Mouse (Mus musculus) midbrain, embryonic 12.5 days (tissue): ENCODE data around the gene Mrps34. TPM values are rescaled to one million over a fixed set of nuclear protein-coding genes. Genes with fewer than 3 reads are reported as not detected.

Experiments used
- ATAC-seq: fragments of 200-750 bp; cut with Nextera tagmentation; 2 replicates; pipeline ENCODE4 v1.8.0; 2017; ENCODE audit warnings: low read depth, moderate TSS enrichment, moderate library complexity; ENCODE audit not compliant: low FRiP score
- H3K27ac ChIP-seq: fragments of 300-500 bp; sonication (generic); replicated peaks from 2 replicates; pipeline ENCODE4 v1.5.1; 2016; ENCODE audit warnings: mild to moderate bottlenecking
- H3K27me3 ChIP-seq: fragments of 300-500 bp; sonication (generic); 2 replicates; pipeline ENCODE4 v1.6.1; 2016; ENCODE audit warnings: mild to moderate bottlenecking
- H3K36me3 ChIP-seq: fragments of 300-500 bp; sonication (generic); 2 replicates; pipeline ENCODE4 v1.6.1; 2016
- H3K4me1 ChIP-seq: fragments of 300-500 bp; sonication (generic); 2 replicates; pipeline ENCODE4 v1.6.1; 2016
- H3K4me2 ChIP-seq: fragments of 300-500 bp; sonication (generic); replicated peaks from 2 replicates; pipeline ENCODE4 v1.6.1; 2016; ENCODE audit warnings: mild to moderate bottlenecking, moderate library complexity
- H3K4me3 ChIP-seq: fragments of 300-500 bp; sonication (generic); 2 replicates; pipeline ENCODE4 v1.5.1; 2016; ENCODE audit warnings: mild to moderate bottlenecking
- H3K9ac ChIP-seq: fragments of 300-500 bp; sonication (generic); replicated peaks from 2 replicates; pipeline ENCODE4 v1.6.1; 2016; ENCODE audit warnings: mild to moderate bottlenecking, moderate library complexity
- H3K9me3 ChIP-seq: fragments of 300-500 bp; sonication (generic); 2 replicates; pipeline ENCODE4 v1.6.1; 2016; ENCODE audit warnings: mild to moderate bottlenecking
- WGBS: fragments of 180-500 bp; shearing (Covaris S2); methylation state at CpG from one replicate; pipeline ENCODE4 v1.1.7; 2016; 5-methylcytosine and 5-hydroxymethylcytosine counted together
- polyA plus RNA-seq: library from polyadenylated mRNA; unstranded; fragments of >200 nt; fragmentation: Nextera tagmentation; extraction: Ambion mirVana; gene quantifications from 2 replicates; pipeline ENCODE4 v1.2.1, GENCODE M21; 2016

Gene Mrps34
- polyA plus RNA-seq, 1 experiment from 2014 or later = 89.8 TPM

GRCm38 (mm10) chr17:24885356-24886133, 9.4 kb upstream of the Mrps34 start:
- ATAC-seq = no peak; the same call in none of the 2 replicates
- H3K9ac ChIP-seq = peak overlapping the region; percentile 59
- H3K9me3 ChIP-seq = no peaks in the 10 kb centered on the region
- peaks cover 32% of the 10 kb centered on the region for H3K36me3 ChIP-seq
- peaks cover 29% of the 10 kb centered on the region for H3K4me1 ChIP-seq
- no peaks in the 10 kb centered on the region for H3K27me3 ChIP-seq
- peak overlapping the region; percentile 89 for H3K4me3 ChIP-seq
- whole genome bisulfite sequencing = 25% methylated on average over 22 of the region's 22 CpGs
- H3K27ac ChIP-seq = no peak overlapping the region
- H3K4me2 ChIP-seq = peak overlapping the region; percentile 90

GRCm38 (mm10) chr17:24886134-24886931, 8.6 kb upstream of the Mrps34 start, which contains the start of the genes Nubp2 and Spsb3:
Gene Nubp2, minus strand, starts transcription at chr17:24886349.
Gene Spsb3, plus strand, starts transcription at chr17:24886643.
- ATAC-seq = peak; percentile 98
- peak within 1 kb of the TSS; percentile 69 for H3K27ac ChIP-seq
- peak within 1 kb of the TSS; percentile 78 for H3K9ac ChIP-seq
- under 1% methylated on average over 69 of the region's 69 CpGs for WGBS
- H3K9me3 ChIP-seq = no peaks in the 10 kb centered on the region
- peak within 1 kb of the TSS; percentile 95 for H3K4me2 ChIP-seq
- H3K27me3 ChIP-seq = no peaks in the 10 kb centered on the region
- H3K4me1 ChIP-seq = peaks cover 29% of the 10 kb centered on the region
- H3K36me3 ChIP-seq = peaks cover 40% of the 10 kb centered on the region
- H3K4me3 ChIP-seq = peak within 1 kb of the TSS; percentile 89

- Histone ChIP-seq H3K4me2 (peak overlapping the region; percentile 95), H3K36me3 (peaks cover 46% of the 10 kb centered on the region), H3K4me1 (peaks cover 29% of the 10 kb centered on the region), H3K27me3 (no peaks in the 10 kb centered on the region), H3K9me3 (no peaks in the 10 kb centered on the region), H3K27ac (peak overlapping the region; percentile 69), H3K4me3 (peak overlapping the region; percentile 89), H3K9ac (peak overlapping the region; percentile 78)
- ATAC-seq = peak; percentile 32; the same call in 1 of the 2 replicates
- WGBS = under 1% methylated on average over 18 of the region's 18 CpGs
Observed at GRCm38 (mm10) chr17:24886932-24887271, 8.0 kb upstream of the Mrps34 start.

GRCm38 (mm10) chr17:24887291-24888080, 7.4 kb upstream of the Mrps34 start:
- peaks cover 52% of the 10 kb centered on the region for H3K36me3 ChIP-seq

GRCm38 (mm10) chr17:24888862-24889261, 6.1 kb upstream of the Mrps34 start:
- Histone ChIP-seq H3K27ac (no peak overlapping the region), H3K9ac (no peak overlapping the region), H3K4me2 (no peak overlapping the region), H3K27me3 (no peaks in the 10 kb centered on the region), H3K9me3 (no peaks in the 10 kb centered on the region), H3K4me3 (0 out of 2 replicates have a peak overlapping the region, but pooled peaks have one; percentile 3), H3K4me1 (peaks cover 34% of the 10 kb centered on the region), H3K36me3 (peaks cover 53% of the 10 kb centered on the region)
- no peak for ATAC-seq
- WGBS = 87% methylated on average over 3 of the region's 3 CpGs

More at GRCm38 (mm10) chr17:24887291-24888080, 7.4 kb upstream of the Mrps34 start:
- Histone ChIP-seq H3K9me3 (no peaks in the 10 kb centered on the region), H3K27ac (peak overlapping the region; percentile 69; the same call in 1 of the 2 replicates), H3K9ac (peak overlapping the region; percentile 78), H3K4me3 (peak overlapping the region; percentile 89), H3K4me2 (peak overlapping the region; percentile 95), H3K4me1 (peaks cover 29% of the 10 kb centered on the region), H3K27me3 (no peaks in the 10 kb centered on the region)
- 69% methylated on average over 18 of the region's 18 CpGs for WGBS
- ATAC-seq = no peak

GRCm38 (mm10) chr17:24890151-24891092, 4.5 kb upstream of the Mrps34 start:
- no peaks in the 10 kb centered on the region for H3K27me3 ChIP-seq

GRCm38 (mm10) chr17:24891321-24891720, 3.6 kb upstream of the Mrps34 start:
- H3K4me2 ChIP-seq = no peak overlapping the region
- WGBS = 94% methylated on average over 13 of the region's 13 CpGs
- peaks cover 48% of the 10 kb centered on the region for H3K36me3 ChIP-seq

More at GRCm38 (mm10) chr17:24890151-24891092, 4.5 kb upstream of the Mrps34 start:
- no peak overlapping the region for H3K4me3 ChIP-seq
- peaks cover 48% of the 10 kb centered on the region for H3K36me3 ChIP-seq
- H3K27ac ChIP-seq = no peak overlapping the region
- 89% methylated on average over 18 of the region's 19 CpGs for WGBS
- no peaks in the 10 kb centered on the region for H3K9me3 ChIP-seq
- H3K4me2 ChIP-seq = no peak overlapping the region
- peaks cover 34% of the 10 kb centered on the region for H3K4me1 ChIP-seq
- ATAC-seq = no peak
- no peak overlapping the region for H3K9ac ChIP-seq

GRCm38 (mm10) chr17:24892785-24893184, 2.1 kb upstream of the Mrps34 start:
- Histone ChIP-seq H3K4me1 (peaks cover 42% of the 10 kb centered on the region), H3K36me3 (peaks cover 53% of the 10 kb centered on the region), H3K4me3 (0 out of 2 replicates have a peak overlapping the region, but pooled peaks have one; percentile 10), H3K9ac (no peak overlapping the region), H3K27ac (no peak overlapping the region), H3K27me3 (no peaks in the 10 kb centered on the region), H3K9me3 (no peaks in the 10 kb centered on the region), H3K4me2 (no peak overlapping the region)
- ATAC-seq = no peak
- WGBS = 94% methylated on average over 12 of the region's 12 CpGs

More at GRCm38 (mm10) chr17:24891321-24891720, 3.6 kb upstream of the Mrps34 start:
- Histone ChIP-seq H3K27me3 (no peaks in the 10 kb centered on the region), H3K9ac (no peak overlapping the region), H3K27ac (no peak overlapping the region), H3K9me3 (no peaks in the 10 kb centered on the region), H3K4me3 (no peak overlapping the region), H3K4me1 (peaks cover 38% of the 10 kb centered on the region)
- no peak for ATAC-seq

- 91% methylated on average over 2 of the region's 2 CpGs for WGBS
- peaks cover 40% of the 10 kb centered on the region for H3K4me1 ChIP-seq
- H3K36me3 ChIP-seq = peaks cover 58% of the 10 kb centered on the region
- no peaks in the 10 kb centered on the region for H3K9me3 ChIP-seq
- H3K4me3 ChIP-seq = 0 out of 2 replicates have a peak overlapping the region, but pooled peaks have one; percentile 10
- no peak for ATAC-seq
- no peak overlapping the region for H3K27ac ChIP-seq
- no peaks in the 10 kb centered on the region for H3K27me3 ChIP-seq
- H3K9ac ChIP-seq = no peak overlapping the region
- no peak overlapping the region for H3K4me2 ChIP-seq
Observed at GRCm38 (mm10) chr17:24893276-24893675, 1.6 kb upstream of the Mrps34 start.

- Histone ChIP-seq H3K4me3 (peak overlapping the region; percentile 91), H3K9ac (peak overlapping the region; percentile 87), H3K36me3 (peaks cover 65% of the 10 kb centered on the region), H3K27ac (peak overlapping the region; percentile 79), H3K4me2 (peak overlapping the region; percentile 100), H3K4me1 (peaks cover 37% of the 10 kb centered on the region), H3K27me3 (no peaks in the 10 kb centered on the region), H3K9me3 (no peaks in the 10 kb centered on the region)
- WGBS = 12% methylated on average over 31 of the region's 31 CpGs
- peak; percentile 10; the same call in 1 of the 2 replicates for ATAC-seq
Observed at GRCm38 (mm10) chr17:24894061-24894994, 588 bp upstream of the Mrps34 start.
